Mouse (Mus musculus): ENCODE data around the gene Spats2l.

- TF ChIP-seq GATA1 (IDR thresholded peaks at IDR 0.05; ENCODE audit: borderline replicate concordance, low read length) (no peak), FLI1 (IDR thresholded peaks at IDR 0.05; ENCODE audit: low read length) (no peak)
These were observed 36.3 kb downstream of the Spats2l start for GRCm38 (mm10) chr1:57810221-57810620.

All from megakaryocyte, embryonic 14.5 days (primary cell).